ENCODE assay signal across 13 mouse cellular contexts in genomic region chr1:127523364-127523763, GRCm38 (mm10).
"Had no signal": no experiment of that assay in that cellular context is flagged by ENCODE, and none has a peak within 500 bp of the region (broad histone marks: within the 10 kb centered on the region; RNA-seq: fewer than 3 reads in every experiment).

No protein-coding gene starts in this region.

- H3K4me1 ChIP-seq: liver, embryonic 12.5 days; lung, embryonic 15.5 days; midbrain, embryonic 12.5 days; neural tube, embryonic 15.5 days had no signal

- H3K27me3 ChIP-seq: limb, embryonic 13.5 days; liver, embryonic 12.5 days; lung, embryonic 15.5 days; midbrain, embryonic 12.5 days had no signal

- H3K4me2 ChIP-seq: limb, embryonic 13.5 days; liver, embryonic 12.5 days; lung, embryonic 15.5 days; midbrain, embryonic 12.5 days; neural tube, embryonic 15.5 days had no signal

- H3K36me3 ChIP-seq: limb, embryonic 13.5 days; liver, embryonic 12.5 days; lung, embryonic 15.5 days; midbrain, embryonic 12.5 days; neural tube, embryonic 15.5 days had no signal

- H3K27ac ChIP-seq: hindbrain, postnatal 0 days; layer of hippocampus, adult 2 months; limb, embryonic 13.5 days; liver, embryonic 12.5 days; lung, embryonic 15.5 days; midbrain, embryonic 12.5 days; neural tube, embryonic 15.5 days had no signal

- H3K4me3 ChIP-seq: layer of hippocampus, adult 2 months; limb, embryonic 13.5 days; liver, embryonic 12.5 days; lung, embryonic 15.5 days; midbrain, embryonic 12.5 days; neural tube, embryonic 15.5 days had no signal

- DNase-seq: liver, postnatal 0 days; lung, postnatal 14 days; right cerebral cortex, adult 18-20 months; right cerebral cortex, postnatal 25 days; thymus, postnatal 36 days had no signal

- H3K9me3 ChIP-seq: limb, embryonic 13.5 days; liver, embryonic 12.5 days; lung, embryonic 15.5 days; midbrain, embryonic 12.5 days; neural tube, embryonic 15.5 days had no signal

- ATAC-seq: hindbrain, postnatal 0 days; liver, embryonic 12.5 days; liver, postnatal 0 days; midbrain, embryonic 16.5 days had no signal

- H3K9ac ChIP-seq: limb, embryonic 13.5 days; liver, embryonic 12.5 days; liver, postnatal 0 days; lung, embryonic 15.5 days; midbrain, embryonic 12.5 days; neural tube, embryonic 15.5 days had no signal
